Mouse (Mus musculus) thymus, postnatal 36 days (tissue): ENCODE data around the gene Mrtfb.
"Not testable (repeated sequence)": the region's sequence is repeated elsewhere in the genome, so short reads cannot be mapped to it uniquely, and the experiment has no call there.

Experiments used
- DNase-seq, 2 experiments: peaks; one replicate each; pipeline ENCODE4 v3.0.0; 2022; ENCODE audit warnings: mixed read lengths in 2 of 2

Gene Mrtfb

DNA sequence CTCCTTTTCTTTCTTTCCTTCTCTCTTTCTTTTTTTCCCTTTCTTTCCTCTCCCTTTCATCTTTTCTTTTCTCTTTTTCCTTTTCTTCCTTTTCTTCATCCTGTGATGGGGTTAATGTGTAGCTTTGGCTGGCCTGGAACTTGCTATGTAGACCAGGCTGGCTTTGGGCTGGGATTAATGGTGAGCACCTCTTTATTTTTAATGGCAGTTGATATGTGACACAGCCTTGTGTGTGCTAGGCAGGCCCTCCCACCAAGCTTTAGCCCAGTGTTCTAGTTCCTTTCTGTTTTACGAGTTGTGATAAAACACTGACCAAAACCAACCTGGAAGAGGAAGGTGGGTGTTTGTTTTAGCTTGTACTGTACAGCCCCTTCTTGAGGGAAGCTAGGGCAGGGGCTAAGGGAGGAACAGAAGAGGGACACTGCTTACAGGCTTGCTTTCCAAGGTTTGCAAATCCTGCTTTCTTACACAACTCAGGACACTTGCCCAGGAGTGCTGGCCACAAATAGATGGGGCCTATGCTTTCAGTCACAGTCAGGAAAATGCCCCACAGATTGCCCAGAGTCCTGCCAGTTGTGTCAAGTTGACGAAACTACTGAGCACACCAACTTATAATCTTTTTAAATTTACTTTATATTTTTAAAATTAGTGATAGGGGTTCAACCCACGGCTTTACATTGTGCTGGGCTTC lies 20.6 kb downstream of the Mrtfb start:
- DNase-seq, result no peak

DNA sequence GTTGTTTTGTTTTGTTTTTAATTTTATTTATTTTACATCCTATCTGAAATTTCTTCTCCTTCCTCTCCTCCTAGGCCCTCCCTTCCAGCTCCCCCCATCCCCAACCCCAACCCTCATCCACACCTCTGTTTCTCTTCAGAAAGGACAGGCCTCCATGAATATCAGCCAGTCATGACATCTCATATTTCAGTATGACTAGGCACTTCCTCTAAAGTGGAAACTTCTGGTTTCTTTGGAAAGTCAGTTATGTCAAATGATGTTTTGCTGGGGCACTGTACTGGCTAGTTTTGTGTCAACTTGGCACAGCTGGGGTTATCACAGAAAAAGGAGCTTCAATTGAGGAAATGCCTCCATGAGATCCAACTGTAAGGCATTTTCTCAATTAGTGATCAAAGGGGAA lies 30.1 kb downstream of the Mrtfb start:
- not testable (repeated sequence) for DNase-seq

DNA sequence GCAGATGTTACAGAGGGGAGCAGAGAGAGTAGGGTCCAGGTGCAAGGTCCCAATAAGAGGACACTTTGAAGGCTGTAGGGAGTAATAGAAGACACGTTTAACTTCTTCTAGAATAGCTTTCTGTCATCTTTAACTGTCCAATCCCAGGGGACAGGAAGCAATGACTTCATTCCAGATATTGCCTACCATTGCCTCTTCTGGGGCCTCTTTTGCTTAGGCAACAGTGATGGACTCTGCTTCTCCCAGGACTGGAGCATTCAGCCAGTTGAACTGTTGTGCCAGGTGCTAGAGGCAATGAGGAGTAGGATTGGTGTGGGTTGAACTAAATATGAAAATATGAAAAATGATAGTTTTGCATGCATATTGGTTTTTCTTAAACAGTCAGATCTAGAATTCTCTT lies 41.6 kb downstream of the Mrtfb start:
- no peak for DNase-seq

- DNase-seq, result no peak
Measured at GRCm38 (mm10) chr16:13298991-13299390, 42.7 kb downstream of the Mrtfb start.

GRCm38 (mm10) chr16:13306065-13306695 lies 49.9 kb downstream of the Mrtfb start:
- DNase-seq, result no peak

GRCm38 (mm10) chr16:13310096-13310683 lies 53.9 kb downstream of the Mrtfb start:
- DNase-seq, result no peak

DNA sequence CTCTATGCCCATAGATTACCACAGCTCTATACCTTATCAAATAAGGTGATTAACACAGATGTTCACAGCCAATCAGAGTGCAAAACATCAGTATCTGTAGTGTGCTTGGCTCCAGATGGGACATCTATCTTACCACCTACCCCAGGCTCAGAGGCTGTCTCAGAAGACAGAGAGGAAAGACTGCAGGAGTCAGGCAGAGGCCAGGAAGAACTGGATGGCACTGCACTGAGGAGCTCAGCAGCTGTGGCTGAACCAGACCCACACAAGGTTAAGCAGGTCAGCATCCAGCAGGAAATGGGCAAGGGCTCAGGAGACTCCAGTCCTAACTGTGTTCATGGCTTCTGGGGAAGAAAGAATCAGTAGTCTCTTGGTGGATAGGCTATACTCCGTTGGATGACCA lies 55.1 kb downstream of the Mrtfb start:
- no peak for DNase-seq

DNA sequence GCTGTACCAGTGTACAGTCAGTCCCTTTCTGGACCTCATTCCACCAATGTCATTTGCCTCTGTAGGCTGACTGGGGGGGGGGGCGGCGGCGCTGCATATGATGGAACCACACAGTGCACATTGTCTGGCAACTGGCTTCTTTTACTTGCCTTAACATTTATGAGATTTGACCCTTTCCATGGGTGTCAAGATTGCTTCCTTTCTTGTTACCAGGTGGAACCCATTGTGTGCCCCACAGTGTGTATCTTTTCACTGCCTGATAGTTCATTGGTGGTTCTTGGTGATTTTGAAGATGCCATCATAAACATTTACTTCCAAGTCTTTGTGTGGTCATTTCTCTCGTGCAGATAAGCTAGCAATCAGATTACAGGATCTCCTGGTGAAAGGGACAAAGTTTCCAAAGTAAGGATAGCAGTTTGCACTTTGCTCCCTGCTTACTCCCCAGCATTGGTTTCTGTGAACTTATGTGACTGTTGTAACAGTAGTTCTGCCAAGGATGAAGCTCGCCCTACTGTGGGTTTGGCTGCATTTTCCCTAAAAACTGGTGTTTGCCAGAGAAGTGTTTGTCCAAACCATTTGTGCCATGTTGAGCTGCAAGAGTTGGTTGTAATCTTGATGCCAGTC lies 56.9 kb downstream of the Mrtfb start:
- no peak for DNase-seq

DNA sequence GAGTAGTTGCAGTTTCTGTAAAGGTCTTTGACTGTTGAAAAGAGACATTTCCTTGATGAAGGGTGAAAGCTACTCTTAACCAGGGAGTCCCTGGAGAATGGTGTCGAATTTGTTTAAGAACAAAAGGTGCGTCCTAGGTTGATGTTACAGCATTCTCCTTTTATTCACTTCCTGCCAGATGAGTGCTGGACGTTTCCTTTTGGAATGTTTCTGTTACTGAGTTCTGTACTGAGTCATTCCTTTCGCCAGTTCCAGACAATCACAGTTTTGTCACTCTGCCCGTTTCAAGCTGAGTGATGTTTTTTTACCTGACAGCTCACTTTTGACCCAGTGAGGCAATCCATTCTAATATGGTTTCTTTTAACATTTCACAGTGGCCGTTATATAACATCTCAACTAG lies 67.5 kb downstream of the Mrtfb start:
- no peak for DNase-seq

DNA sequence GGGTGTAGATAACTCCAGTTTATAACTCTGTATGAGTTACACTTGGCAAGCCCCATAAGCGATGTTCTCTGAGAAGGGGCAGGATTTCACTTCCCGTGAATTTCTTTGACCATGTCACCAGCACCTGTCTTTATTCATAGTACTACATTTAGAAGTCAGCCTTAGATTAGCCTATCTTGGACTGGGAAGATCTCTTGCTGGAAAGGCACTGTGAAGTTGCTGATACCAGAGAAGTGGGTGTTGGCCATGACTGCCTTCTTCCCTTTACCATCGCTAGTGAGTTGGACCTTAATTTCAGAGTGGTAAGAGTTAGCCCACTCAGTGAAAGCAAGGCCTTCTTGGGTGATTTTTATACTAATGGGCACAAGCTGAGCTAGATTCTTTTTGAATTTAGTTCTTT lies 70.3 kb downstream of the Mrtfb start:
- no peak for DNase-seq

- no peak for DNase-seq
Measured at GRCm38 (mm10) chr16:13328646-13329045, 72.4 kb downstream of the Mrtfb start.

GRCm38 (mm10) chr16:13329640-13330039 lies 73.4 kb downstream of the Mrtfb start:
- no peak for DNase-seq

DNA sequence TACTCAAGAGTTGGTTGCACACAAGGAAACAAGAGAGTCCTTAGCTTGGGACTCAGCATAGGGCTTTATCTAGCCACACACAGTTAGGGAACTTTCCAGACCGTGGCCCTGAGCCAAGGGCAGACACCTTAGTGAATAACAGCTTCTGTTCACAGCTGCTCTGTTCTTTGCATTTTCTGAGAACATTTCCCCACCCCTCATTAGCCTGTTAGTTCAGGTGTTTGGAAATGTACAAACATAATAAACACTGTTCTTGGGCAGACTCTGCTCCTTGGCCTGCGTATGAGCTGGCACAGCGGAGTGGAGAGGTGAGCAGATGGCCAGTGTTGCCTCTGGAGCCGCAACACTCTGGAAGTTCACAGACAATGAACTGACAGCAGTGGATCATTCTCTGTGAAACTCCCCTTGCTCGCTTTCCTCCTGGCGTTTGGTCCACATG lies 74.0 kb downstream of the Mrtfb start:
- DNase-seq, result no peak

DNA sequence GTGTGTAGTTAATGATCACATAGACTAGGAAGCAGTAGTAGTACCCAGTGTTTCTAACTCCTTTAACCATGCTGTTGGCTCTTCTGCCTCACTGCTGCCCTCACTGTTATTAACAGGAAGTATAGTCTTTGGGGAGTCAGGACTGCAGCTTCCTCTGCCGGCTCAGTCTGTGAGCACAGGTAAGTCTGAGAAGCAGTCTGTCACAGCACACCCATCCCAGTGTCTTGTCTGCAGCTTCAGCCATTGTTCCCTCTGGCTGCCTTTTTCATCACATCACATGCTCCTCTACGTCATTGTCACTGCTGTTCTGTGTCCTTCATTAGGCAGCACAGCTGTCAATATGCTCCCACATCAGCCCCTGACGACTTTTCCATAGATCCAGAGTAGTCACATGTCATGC lies 75.6 kb downstream of the Mrtfb start:
- DNase-seq, result no peak

DNA sequence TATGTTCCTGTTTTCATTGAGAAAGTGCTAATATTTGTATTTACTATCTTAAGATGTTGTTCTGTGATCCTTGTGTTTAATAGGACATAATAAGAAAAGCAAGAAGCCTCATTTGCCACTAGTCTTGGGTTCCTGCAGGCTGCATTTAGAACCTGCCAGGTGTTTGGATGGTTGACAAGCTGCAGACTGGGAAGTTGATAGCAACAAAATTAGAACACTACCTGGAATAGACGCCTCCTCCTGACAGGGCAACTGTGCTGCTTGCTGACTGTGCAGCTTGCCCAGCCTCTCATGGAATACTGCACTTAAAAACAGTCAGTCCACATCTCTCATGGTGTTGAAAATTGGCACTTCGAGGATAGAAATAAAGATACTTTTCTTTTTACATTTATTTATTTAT lies 76.3 kb downstream of the Mrtfb start:
- no peak for DNase-seq

- no peak for DNase-seq
Measured at GRCm38 (mm10) chr16:13333781-13334341, 77.6 kb downstream of the Mrtfb start.

GRCm38 (mm10) chr16:13336503-13337230 lies 80.4 kb downstream of the Mrtfb start:
- DNase-seq, result no peak

DNA sequence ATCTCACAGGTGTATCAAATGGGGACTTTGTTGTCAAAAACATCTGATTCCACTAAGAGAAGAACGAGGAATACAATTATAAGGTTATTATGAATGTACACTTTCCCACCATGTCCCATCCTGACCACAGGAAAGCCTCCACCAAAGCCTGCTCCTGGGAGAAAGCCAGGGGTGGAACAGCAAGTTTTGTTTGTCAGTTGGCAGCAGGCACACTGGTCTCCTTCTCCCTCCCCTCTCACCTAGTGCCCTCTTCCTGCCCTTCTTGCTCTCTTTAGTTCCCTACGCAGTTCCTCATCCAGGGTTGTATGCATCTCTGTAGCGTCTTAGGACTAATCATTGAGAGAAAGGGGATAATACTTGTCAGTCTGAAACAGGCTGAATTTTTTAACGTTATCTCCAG lies 81.8 kb downstream of the Mrtfb start:
- no peak for DNase-seq

GRCm38 (mm10) chr16:13339433-13339832 lies 83.2 kb downstream of the Mrtfb start:
- DNase-seq, result no peak

GRCm38 (mm10) chr16:13345822-13346221 lies 89.5 kb downstream of the Mrtfb start:
- DNase-seq, result not testable (repeated sequence)

- DNase-seq, result no peak
Measured at GRCm38 (mm10) chr16:13350729-13351128, 94.4 kb downstream of the Mrtfb start.

- DNase-seq, result peak; percentile 18 to 32
Measured at GRCm38 (mm10) chr16:13351268-13351667, 95.0 kb downstream of the Mrtfb start.

DNA sequence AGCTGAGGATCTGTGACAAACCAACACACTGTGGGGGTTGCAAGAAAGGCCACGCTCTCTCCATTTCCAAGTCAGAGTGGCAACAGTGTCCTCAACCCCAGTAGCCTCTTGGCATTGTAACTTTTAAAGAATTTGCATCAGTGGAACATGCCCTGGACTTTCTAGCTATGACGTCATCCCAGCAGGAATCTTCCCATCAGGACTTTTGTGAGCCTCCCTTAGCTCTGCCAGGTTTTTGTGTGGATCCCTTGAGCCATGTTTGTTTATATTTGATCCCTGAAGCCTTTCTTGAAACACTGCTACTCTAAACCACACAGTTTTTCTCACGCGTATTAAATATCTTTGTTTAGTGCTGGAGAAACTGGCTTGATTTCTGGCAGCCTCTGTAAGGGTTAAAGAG lies 97.6 kb downstream of the Mrtfb start:
- no peak for DNase-seq
